Mouse (Mus musculus): ENCODE results near the gene Cacnb1.

DNA sequence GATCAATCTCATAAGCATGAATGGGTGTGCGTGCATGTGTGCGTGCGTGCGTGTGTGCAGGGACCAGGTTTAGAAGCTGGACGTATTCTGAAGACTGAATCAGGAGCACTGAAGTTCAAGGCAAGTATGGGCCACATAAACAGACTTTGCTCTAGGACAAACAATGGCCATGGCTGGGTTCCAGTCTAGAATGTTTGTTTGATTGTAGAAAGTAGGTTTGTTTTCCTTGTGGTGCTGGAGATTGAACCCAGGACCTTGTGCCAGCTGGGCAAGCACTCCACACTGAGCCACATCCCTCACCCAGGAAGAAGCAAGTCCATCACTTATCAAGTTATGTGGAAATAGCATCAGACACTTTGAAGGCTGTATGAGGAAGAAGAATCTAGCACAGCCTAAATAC lies 6.7 kb downstream of the Cacnb1 start:
- TF ChIP-seq CTCF (IDR thresholded peaks at IDR 0.05; ENCODE audit: insufficient read depth, low read length) (no peak), POLR2A (IDR thresholded peaks at IDR 0.05; ENCODE audit: borderline replicate concordance, extremely low read depth, low read depth, low read length) (no peak)

Data from lung, adult 2 months (tissue).